Mouse (Mus musculus) adrenal gland, postnatal 10 days (tissue): ENCODE data around the gene Ramp1. TPM values are rescaled to one million over a fixed set of nuclear protein-coding genes. Genes with fewer than 3 reads are reported as not detected.
A peak's percentile ranks its signal among the peaks of the same experiment; 100 is the strongest.

Experiments
- DNase-seq: peaks from one replicate; pipeline ENCODE4 v3.0.0; 2021; ENCODE audit warnings: mixed read lengths
- long read RNA-seq, 2 experiments: library from polyadenylated mRNA; stranded (forward); transcript quantifications; one replicate each; pipeline ENCODE4 v2.0.0; 2021
- total RNA-seq, 2 experiments: library from RNA; stranded (reverse); gene quantifications; 2 replicates each; pipeline ENCODE4 v1.2.3; 2021

Gene Ramp1
- 10 to 100 TPM in 1 of 2 experiments, 1 to 10 TPM in 1; 8.3 to 11.3 TPM for total RNA-seq
- long read RNA-seq, experiment 1, transcript Ramp1-201 (3 exons, 2,325 nt) = major isoform, 22 of 26 reads
- long read RNA-seq, experiment 1, partial matches to known transcripts = 0 of 26 reads
- long read RNA-seq, experiment 1, other reads (novel, unspliced or antisense) = 4 of 26 reads
- long read RNA-seq, experiment 2, transcript Ramp1-201 (3 exons, 2,325 nt) = major isoform, 12 of 13 reads
- long read RNA-seq, experiment 2, partial matches to known transcripts = 0 of 13 reads
- long read RNA-seq, experiment 2, other reads (novel, unspliced or antisense) = 1 of 13 reads

GRCm38 (mm10) chr1:91179533-91180173, at the start of gene Ramp1:
TSS of gene Ramp1 (plus strand) at chr1:91179822.
- peak; percentile 58 for DNase-seq

DNA sequence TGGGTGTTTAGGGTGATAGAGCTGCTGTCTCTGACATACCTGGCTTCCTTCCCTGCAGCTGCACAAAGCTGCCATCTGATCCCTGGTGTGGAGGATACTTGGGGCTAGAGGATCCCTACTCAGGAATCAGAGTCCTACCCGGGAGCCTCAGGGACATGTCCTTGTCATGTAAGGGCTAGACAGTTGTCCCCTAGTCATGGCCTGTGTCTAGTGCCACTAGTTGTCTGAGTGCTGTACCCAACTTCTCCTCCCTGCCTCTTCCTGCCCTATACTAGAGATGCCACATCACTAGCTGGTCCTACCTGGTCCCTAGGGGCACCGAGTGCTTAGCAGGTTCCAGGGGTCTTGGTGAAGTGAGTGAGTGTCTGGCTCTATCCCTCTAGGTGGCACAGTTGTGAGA, 42.6 kb upstream of the Ramp1 start:
- DNase-seq = no peak

DNA sequence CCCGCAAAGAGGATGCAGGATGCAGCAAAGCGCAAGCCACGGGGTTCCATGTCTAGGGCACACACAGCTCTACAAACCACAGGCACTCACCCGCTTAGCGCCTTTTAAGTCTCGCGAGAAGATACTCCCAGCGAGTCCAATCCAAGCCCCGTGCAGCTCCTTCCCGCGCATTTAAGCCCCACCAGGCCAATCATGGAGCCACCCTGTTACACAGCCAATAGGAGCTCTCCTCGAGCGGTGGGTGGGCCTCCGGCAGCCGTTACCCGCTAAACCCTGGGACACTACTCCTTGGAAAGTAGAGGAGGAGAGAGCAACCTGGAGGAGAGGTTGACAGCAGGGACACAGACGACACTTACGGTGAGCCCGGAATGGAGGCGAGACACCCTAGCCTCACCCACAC, 34.8 kb upstream of the Ramp1 start, which contains the start of gene Rbm44:
TSS of gene Rbm44 (plus strand) at position 277 of the 400 bp plus-strand sequence.
- DNase-seq = no peak

DNA sequence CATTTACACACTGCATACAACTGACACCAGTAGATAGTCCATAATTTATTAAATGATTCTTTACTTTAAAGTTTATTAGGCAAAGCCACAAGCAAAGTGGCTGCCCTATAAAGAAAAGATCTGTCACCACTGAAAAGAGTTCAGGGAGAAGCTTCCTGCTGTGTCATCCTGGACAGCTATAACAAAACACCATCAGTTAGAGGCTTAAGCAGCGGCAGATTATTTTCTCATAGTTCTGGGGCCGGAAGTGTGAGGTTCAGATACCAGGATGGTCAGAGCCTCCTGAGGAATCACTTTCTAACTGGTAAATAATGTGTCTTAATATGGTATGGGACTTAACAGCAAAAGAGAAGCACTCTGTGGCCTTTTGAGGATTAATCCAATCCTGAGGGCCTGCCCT, 28.1 kb upstream of the Ramp1 start:
- DNase-seq = no peak

GRCm38 (mm10) chr1:91166798-91167197, 12.8 kb upstream of the Ramp1 start:
- DNase-seq = no peak

GRCm38 (mm10) chr1:91169157-91169556, 10.5 kb upstream of the Ramp1 start:
- no peak for DNase-seq

GRCm38 (mm10) chr1:91174796-91175195, 4.8 kb upstream of the Ramp1 start:
- DNase-seq = no peak

DNA sequence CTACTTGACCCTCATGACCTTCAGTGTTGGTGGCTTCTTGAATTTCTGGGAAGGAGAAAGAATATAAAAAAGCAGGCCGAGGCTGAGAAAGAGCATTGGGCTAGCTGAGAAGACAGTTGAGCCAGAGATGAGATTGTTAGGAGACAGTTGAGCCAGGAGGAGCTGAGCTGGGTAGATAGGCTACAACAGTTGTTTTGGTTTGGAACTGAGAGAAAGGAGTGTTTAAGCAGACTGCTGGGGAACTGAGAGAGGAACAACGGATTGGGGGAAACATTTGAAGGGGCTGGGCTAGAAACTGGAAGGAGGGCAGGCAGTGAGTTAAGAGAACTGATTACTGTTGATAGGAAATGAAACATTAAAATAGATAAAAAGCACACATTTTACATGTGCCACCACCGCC, 3.6 kb upstream of the Ramp1 start:
- no peak for DNase-seq

- no peak for DNase-seq
These were observed 2.8 kb upstream of the Ramp1 start for GRCm38 (mm10) chr1:91176871-91177270.

DNA sequence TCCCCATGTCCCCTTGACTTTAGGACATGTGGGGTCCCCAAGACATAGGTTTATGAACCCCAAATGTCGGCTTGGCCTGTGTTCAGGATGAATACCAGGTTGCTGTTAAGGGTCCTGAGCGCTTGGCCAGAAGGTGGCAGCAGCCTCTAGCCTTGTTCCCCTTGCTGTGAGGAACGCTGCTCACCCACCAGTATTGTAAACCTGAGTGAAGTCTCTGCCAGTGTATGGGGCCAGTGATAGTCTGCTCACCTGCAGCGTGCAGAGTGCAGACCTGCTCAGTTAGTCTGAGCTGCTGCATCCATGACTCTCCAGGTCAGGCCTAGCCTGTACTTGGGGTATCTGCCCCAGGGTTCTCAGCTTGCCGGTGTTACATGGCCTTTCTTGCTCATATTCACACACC, 536 bp upstream of the Ramp1 start:
- peak; percentile 75 for DNase-seq

- DNase-seq = no peak
These were observed 548 bp downstream of the Ramp1 start for GRCm38 (mm10) chr1:91180174-91180565.

DNA sequence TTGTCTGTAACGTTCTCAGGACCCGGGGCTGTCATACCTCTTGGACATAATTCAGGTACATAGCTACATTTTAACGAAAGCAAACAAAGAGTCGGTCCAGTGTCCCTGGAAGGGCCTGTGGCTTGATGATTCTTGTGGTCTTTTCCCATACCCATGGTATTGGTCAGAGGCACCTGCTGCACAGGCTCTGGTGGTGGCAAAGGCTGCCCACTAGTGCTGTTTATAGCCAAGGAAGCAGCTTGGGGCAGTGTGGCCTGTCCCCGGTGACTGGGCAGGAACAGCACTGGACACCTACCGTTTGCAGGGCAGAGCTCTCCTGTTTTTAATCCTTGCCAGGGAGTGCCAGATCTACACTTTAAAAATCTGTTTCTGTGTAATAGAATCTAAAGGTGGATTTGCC, 1.1 kb downstream of the Ramp1 start:
- DNase-seq = no peak

DNA sequence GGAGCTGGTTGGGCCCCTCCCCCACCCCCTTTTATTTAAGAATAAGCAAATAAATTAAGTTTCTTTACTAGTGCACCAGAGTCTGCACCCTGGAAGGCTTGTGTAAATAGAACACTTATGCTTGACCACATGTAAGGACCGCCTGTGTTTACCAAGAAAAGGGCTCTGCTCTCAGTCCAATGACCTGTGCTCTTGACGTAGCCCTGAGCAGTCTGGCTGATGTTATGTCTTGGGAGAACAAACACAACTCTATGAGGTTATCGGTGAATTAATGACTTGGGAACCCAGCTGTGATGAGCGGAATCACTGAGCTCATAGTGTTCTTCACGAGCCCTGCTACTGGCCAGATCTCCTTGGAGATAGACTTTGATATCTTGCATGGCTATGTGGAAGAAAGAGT, 1.6 kb downstream of the Ramp1 start:
- no peak for DNase-seq

DNA sequence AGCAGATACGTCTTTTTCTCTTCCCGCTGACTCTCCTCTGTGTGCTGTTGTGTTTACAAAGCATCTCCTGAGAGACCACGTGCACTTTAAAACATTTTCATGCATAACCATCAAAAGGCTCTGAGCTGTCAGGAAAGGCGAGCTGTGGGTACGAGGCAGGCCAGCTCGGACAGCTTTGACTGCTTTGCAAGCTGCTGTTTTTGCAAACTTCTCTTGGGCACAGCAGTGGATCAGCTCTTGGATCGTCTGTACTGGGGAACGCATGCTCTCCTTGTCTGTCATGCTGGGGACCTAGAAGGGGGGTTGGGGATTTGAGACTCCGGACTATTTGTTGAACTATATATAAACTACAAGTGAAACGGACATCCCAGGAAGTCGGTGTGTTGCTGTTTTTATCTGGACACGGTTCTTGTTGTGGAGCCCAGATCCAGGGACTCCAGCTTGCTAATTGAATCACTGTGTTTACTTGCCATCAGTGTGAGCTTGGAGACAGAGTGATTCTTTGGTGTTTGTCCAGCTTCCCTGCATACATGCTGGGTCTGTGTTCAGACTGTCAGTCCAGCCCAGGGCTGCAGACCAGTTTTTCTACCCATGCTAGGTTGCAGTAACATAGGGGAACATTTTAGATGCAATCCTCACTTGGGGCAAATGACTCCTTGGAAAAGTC, 2.3 kb downstream of the Ramp1 start:
- no peak for DNase-seq

DNA sequence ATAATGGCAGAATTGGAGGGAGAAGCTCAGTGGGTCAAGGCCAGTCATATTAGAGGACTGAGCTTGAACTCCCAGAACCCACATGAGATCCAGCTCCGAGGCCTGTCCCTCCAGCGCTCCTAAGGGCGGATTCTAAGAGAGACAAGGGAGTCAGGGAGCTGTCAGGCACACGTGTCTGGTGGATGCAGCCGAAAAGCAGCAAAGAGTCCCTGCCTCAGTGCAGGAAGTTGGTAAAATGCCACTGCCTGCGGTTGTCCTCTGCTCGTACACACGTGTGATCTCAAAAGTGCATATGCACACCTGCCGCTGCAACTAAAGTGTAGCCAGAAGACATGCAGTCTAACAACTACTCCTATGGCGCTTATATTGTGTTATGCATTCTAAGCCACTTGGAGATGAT, 3.7 kb downstream of the Ramp1 start:
- DNase-seq = no peak

DNA sequence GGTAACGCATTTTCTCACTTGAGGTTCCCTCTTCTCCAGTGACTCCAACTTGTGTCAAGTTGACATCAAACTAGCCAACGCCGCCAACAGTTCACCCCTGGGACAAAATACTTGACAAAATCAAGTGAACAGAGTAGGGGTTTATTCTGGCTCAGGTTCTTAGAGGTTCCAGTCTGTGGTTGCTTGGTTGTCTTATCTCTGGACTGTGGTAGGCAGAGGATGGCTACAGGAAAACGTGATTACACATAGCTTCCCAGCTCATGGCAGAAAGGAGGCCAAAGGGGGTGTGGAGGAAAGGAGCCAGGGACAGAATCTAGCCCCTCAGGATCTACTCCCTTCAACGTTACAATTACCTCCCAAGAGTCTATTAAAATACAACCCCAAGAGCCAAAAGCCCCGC, 7.1 kb downstream of the Ramp1 start:
- no peak for DNase-seq

DNA sequence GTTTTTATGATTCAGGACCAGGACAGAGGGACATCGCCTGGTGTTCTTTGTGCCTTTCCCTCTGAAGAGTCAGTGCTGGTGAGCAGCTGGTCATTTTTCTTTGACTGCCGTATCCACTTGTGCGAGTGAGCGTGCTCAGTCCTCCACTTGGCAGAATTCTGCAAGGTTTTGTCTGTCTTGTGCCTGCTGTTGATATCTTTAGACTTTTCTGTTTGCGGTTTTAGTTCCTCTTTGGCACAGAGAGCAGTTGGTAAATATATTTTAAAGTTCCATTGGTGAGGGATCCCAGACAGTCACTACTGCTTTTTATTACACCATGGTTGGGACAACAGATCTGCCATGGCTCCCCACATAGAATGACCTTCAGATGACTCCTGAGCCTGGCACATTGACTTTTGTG, 7.7 kb downstream of the Ramp1 start:
- no peak for DNase-seq

DNA sequence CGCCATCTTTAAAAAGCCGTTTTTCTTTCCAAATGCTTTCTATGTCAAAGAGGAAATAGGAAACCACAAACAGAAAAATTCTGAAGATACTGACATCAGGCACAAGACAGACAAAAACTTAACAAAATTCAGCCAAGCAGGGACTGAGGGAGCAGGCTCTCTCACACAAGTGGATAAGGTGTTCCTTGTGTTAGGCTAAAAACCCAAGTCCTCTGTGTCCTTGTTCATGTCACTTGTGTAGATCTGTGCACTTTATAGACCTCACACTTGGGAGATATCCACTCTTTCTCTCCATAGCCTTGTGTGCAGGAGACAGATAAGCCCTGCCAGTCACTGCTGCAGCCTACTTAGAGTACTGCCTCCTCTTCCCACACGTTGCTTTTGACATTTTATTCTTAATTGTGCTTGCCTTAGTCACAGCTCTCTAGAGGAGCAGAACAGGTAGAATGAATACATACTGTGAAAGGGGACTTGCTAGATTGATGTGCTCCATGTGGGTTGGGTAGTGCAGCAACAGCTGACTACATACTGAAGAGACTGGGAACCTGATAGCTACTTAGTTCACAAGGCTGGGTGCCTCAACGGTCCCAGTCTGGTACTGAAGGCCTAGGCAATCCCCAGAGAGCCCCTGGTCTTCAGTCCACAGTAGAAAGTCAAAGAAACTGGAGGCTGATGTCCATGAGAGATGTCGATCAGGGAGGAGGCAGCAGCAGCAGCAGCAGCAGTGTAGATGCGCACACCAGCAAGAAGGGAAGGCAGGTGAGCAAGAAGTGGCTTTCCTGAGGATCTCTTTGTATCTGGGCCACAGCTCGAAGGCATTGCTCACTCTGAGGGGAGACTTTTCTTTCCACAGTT, 8.4 kb downstream of the Ramp1 start:
- DNase-seq = no peak

GRCm38 (mm10) chr1:91188851-91189460, 9.3 kb downstream of the Ramp1 start:
- DNase-seq = no peak

GRCm38 (mm10) chr1:91192184-91192583, 12.6 kb downstream of the Ramp1 start:
- no peak for DNase-seq

DNA sequence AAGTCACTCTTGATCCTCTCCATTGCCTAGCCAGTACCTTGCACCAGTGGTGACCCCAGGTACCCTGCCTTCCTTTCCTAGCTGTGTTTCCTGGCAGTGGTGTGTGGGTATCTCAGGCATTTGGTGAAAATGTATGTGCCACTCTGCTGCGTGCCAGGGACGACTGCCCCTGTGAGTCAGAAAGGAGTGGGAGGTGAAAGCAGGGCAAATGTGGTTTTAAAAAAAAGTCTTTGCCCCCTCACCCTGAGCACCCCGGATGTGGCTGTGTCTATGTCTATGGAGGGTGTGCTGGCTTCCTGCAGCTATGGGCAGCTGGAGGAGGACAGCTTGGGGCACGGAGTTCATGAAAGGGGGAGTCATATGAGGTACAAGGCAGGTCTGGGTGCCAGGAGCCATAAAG, 13.6 kb downstream of the Ramp1 start:
- DNase-seq = no peak

- DNase-seq = no peak
These were observed 14.1 kb downstream of the Ramp1 start for GRCm38 (mm10) chr1:91193680-91194079.
